ENCODE assay signal across 8 mouse cellular contexts in genomic region chr10:98913610-98913960, GRCm38 (mm10). TPM values are rescaled to one million over a fixed set of nuclear protein-coding genes. Genes with fewer than 3 reads are reported as not detected.
DNase-seq lines count a peak whose midpoint lies in the region; ATAC-seq and TF ChIP-seq lines count a peak whose summit lies in the region.

No protein-coding gene starts in this region.

- DNase-seq in kidney, adult 8-10 months = no peak
- no peak for DNase-seq in Patski (ENCODE audit: low read depth, low spot score)
- DNase-seq in hindbrain, embryonic 11.5 days (ENCODE audit: low spot score) = no peak
- DNase-seq in urinary bladder, postnatal 4 days (ENCODE audit: low spot score in 2 of 2) = no peak
- no peak for DNase-seq in right cerebral cortex, postnatal 4 days
- DNase-seq in adrenal gland, postnatal 4 days (ENCODE audit: low spot score in 2 of 2) = no peak

- no peaks in the 10 kb centered on the region for H3K36me3 ChIP-seq in kidney, embryonic 14.5 days (ENCODE audit: control insufficient read depth, insufficient read depth, low read length)
- no peaks in the 10 kb centered on the region for H3K36me3 ChIP-seq in hindbrain, embryonic 11.5 days (ENCODE audit: control insufficient read depth, insufficient read depth, low read length)
- no peaks in the 10 kb centered on the region for H3K36me3 ChIP-seq in midbrain, embryonic 12.5 days

- TF ChIP-seq CTCF in Patski (IDR thresholded peaks at IDR 0.05) = no peak

- CTCF ChIA-PET in Patski (lab: Charles Lee) = no interaction called here

- peak overlapping the region; percentile 96 for H3K4me3 ChIP-seq in kidney, embryonic 14.5 days (ENCODE audit: low read length)
- H3K4me3 ChIP-seq in hindbrain, embryonic 11.5 days (ENCODE audit: low read depth, low read length) = peak overlapping the region; percentile 92
- H3K4me3 ChIP-seq in midbrain, embryonic 12.5 days = peak overlapping the region; percentile 97

- H3K4me2 ChIP-seq in kidney, embryonic 14.5 days (replicated peaks; ENCODE audit: low read depth, low read length) = peak overlapping the region; percentile 67
- peak overlapping the region; percentile 63 for H3K4me2 ChIP-seq in hindbrain, embryonic 11.5 days (replicated peaks; ENCODE audit: low read depth, low read length)
- peak overlapping the region; percentile 86 for H3K4me2 ChIP-seq in midbrain, embryonic 12.5 days (replicated peaks)

- no peaks in the 10 kb centered on the region for H3K9me3 ChIP-seq in kidney, embryonic 14.5 days (ENCODE audit: control insufficient read depth, low read length)
- H3K9me3 ChIP-seq in hindbrain, embryonic 11.5 days (ENCODE audit: control insufficient read depth, low read length) = no peaks in the 10 kb centered on the region
- H3K9me3 ChIP-seq in midbrain, embryonic 12.5 days = no peaks in the 10 kb centered on the region

- in situ Hi-C loops in Patski (cut with MboI; ENCODE audit: low pct_unique_long_range_greater_than_20kb) = loop anchor here (10.0 kb wide), 1 partner anchor 419 kb away; no protein-coding TSS in a partner anchor

- POLR2A ChIA-PET in Patski (lab: Charles Lee) = interaction anchor here (0.6 kb wide), 2 partner anchors 9 to 12 kb away, joined by 3 to 4 read pairs; no protein-coding TSS in a partner anchor

- 0 out of 2 replicates have a peak, but pooled peaks cover 3% of the 10 kb centered on the region for H3K4me1 ChIP-seq in kidney, embryonic 14.5 days (ENCODE audit: control insufficient read depth, insufficient read depth, low read length)
- no peaks in the 10 kb centered on the region for H3K4me1 ChIP-seq in hindbrain, embryonic 11.5 days (replicated peaks; ENCODE audit: control insufficient read depth, insufficient read depth, low read length)
- peaks cover 11% of the 10 kb centered on the region for H3K4me1 ChIP-seq in midbrain, embryonic 12.5 days

- peak overlapping the region; percentile 94 for H3K9ac ChIP-seq in kidney, embryonic 14.5 days (ENCODE audit: low read depth, low read length)
- H3K9ac ChIP-seq in hindbrain, embryonic 11.5 days (ENCODE audit: low read depth, low read length) = peak overlapping the region; percentile 66
- peak overlapping the region; percentile 66 for H3K9ac ChIP-seq in midbrain, embryonic 12.5 days (replicated peaks)

- no peak for ATAC-seq in kidney, embryonic 14.5 days (ENCODE audit: low FRiP score, low TSS enrichment)
- peak; percentile 49 for ATAC-seq in Patski
- ATAC-seq in hindbrain, embryonic 11.5 days (ENCODE audit: low FRiP score) = no peak
- ATAC-seq in midbrain, embryonic 12.5 days (ENCODE audit: low FRiP score, low read depth) = no peak

- under 1% methylated on average over 18 of the region's 19 CpGs for WGBS in kidney, embryonic 14.5 days
- under 1% methylated on average over 19 of the region's 19 CpGs for WGBS in hindbrain, embryonic 11.5 days
- under 1% methylated on average over 19 of the region's 19 CpGs for WGBS in midbrain, embryonic 12.5 days

- H3K27ac ChIP-seq in kidney, embryonic 14.5 days (ENCODE audit: low read depth, low read length) = peak overlapping the region; percentile 99
- H3K27ac ChIP-seq in hindbrain, embryonic 11.5 days (ENCODE audit: low read depth, low read length) = peak overlapping the region; percentile 99
- H3K27ac ChIP-seq in midbrain, embryonic 12.5 days (replicated peaks) = peak overlapping the region; percentile 99

- no peaks in the 10 kb centered on the region for H3K27me3 ChIP-seq in kidney, embryonic 14.5 days (ENCODE audit: control insufficient read depth, insufficient read depth, low read length)
- peaks cover 10% of the 10 kb centered on the region for H3K27me3 ChIP-seq in Patski
- no peaks in the 10 kb centered on the region for H3K27me3 ChIP-seq in hindbrain, embryonic 11.5 days (ENCODE audit: control insufficient read depth, insufficient read depth, low read length)
- H3K27me3 ChIP-seq in midbrain, embryonic 12.5 days = no peaks in the 10 kb centered on the region

RNA-seq across cellular contexts. Expression of gene Atp2b1, which starts 0.6 kb away (rescaled TPM):
- polyA plus RNA-seq in kidney, embryonic 14.5 days (2014; fragmentation: Nextera tagmentation; extraction: Ambion mirVana) = 123 and 149 TPM in 2 replicates
- 39.2 TPM for polyA plus RNA-seq in Patski (2021)
- polyA plus RNA-seq in hindbrain, embryonic 11.5 days (2014; fragmentation: Nextera tagmentation; extraction: Ambion mirVana) = 112 and 128 TPM in 2 replicates
- polyA plus RNA-seq in midbrain, embryonic 12.5 days (2016; fragmentation: Nextera tagmentation; extraction: Ambion mirVana) = 105 and 116 TPM in 2 replicates
- total RNA-seq in adrenal gland, postnatal 4 days (2021) = 10 to 100 TPM; 70.9 to 89.9 TPM
